Mouse (Mus musculus) CH12.LX (cell line): Measurements from ENCODE around the gene Ezh2.

Source experiments
- CHD2 ChIP-seq: IDR thresholded peaks from 2 replicates; pipeline ENCODE4 v1.6.1; 2011; ENCODE audit warnings: low read length, improper control_type of control experiment
- CTCF ChIP-seq, 2 experiments: IDR thresholded peaks in 1 of 2; conservative IDR thresholded peaks in 1 of 2; 2 replicates each; pipeline ENCODE4 v1.5.1; 2011 to 2012; ENCODE audit warnings: low read depth in 2 of 2, low read length in 2 of 2, improper control_type of control experiment in 1 of 2, inconsistent platforms in 1 of 2, mild to moderate bottlenecking in 1 of 2, moderate library complexity in 1 of 2
- E2F4 ChIP-seq: IDR thresholded peaks from 2 replicates; pipeline ENCODE4 v1.6.1; 2011; ENCODE audit warnings: low read depth, low read length, improper control_type of control experiment; ENCODE audit not compliant: insufficient replicate concordance
- EP300 ChIP-seq: IDR thresholded peaks from 2 replicates; pipeline ENCODE4 v1.6.1; 2011; ENCODE audit warnings: low read length, improper control_type of control experiment
- KAT2A ChIP-seq: IDR thresholded peaks from 2 replicates; pipeline ENCODE4 v1.6.1; 2012; ENCODE audit warnings: low read length, improper control_type of control experiment, inconsistent platforms; ENCODE audit not compliant: insufficient replicate concordance
- MAX ChIP-seq: IDR thresholded peaks from 2 replicates; pipeline ENCODE4 v1.6.1; 2011; ENCODE audit warnings: low read length, improper control_type of control experiment
- MAZ ChIP-seq: IDR thresholded peaks from 2 replicates; pipeline ENCODE4 v1.6.1; 2012; ENCODE audit warnings: low read depth, mild to moderate bottlenecking, inconsistent platforms, low read length, improper control_type of control experiment, moderate library complexity
- NELFE ChIP-seq: IDR thresholded peaks from 2 replicates; pipeline ENCODE4 v1.6.1; 2011; ENCODE audit warnings: low read depth, low read length, improper control_type of control experiment
- POLR2A ChIP-seq: IDR thresholded peaks from 2 replicates; pipeline ENCODE4 v1.6.1; 2011; ENCODE audit warnings: low read depth, mild to moderate bottlenecking, improper control_type of control experiment, low read length
- SIN3A ChIP-seq: IDR thresholded peaks from 2 replicates; pipeline ENCODE4 v1.6.1; 2012; ENCODE audit warnings: low read length, improper control_type of control experiment, inconsistent platforms
- ZNF384 ChIP-seq: IDR thresholded peaks from 2 replicates; pipeline ENCODE4 v1.6.1; 2012; ENCODE audit warnings: low read depth, low read length, improper control_type of control experiment, inconsistent platforms

GRCm38 (mm10) chr6:47633467-47633866 is 38.3 kb upstream of the Ezh2 start:
- TF ChIP-seq ZNF384, result no peak
- TF ChIP-seq MAX, result peak; percentile 57
- TF ChIP-seq NELFE, result no peak
- TF ChIP-seq EP300, result no peak
- no peak for TF ChIP-seq POLR2A
- peak in 1 of 2 experiments; percentile 69; a peak in 2 of 4 replicates for TF ChIP-seq CTCF (conservative IDR thresholded peaks at IDR 0.05 in 1 of 2, IDR thresholded peaks at IDR 0.05 in 1 of 2; ENCODE audit: low read depth in 2 of 2, low read length in 2 of 2)
- no peak for TF ChIP-seq SIN3A
- no peak for TF ChIP-seq E2F4
- TF ChIP-seq MAZ, result no peak
- no peak for TF ChIP-seq CHD2
- no peak for TF ChIP-seq KAT2A
